Mouse (Mus musculus) megakaryocyte-erythroid progenitor cell, adult 5-6 weeks (primary cell): ENCODE data around the gene Sun5. TPM values are rescaled to one million over a fixed set of nuclear protein-coding genes. Genes with fewer than 3 reads are reported as not detected.

Source experiments
- ATAC-seq: replicated peaks from 2 replicates; pipeline ENCODE4 v1.8.0; 2016; ENCODE audit warnings: mild to moderate bottlenecking, inconsistent platforms; ENCODE audit not compliant: severe bottlenecking, poor library complexity, low FRiP score, low TSS enrichment
- total RNA-seq, 2 experiments: library from RNA; stranded (forward) in 1 of 2; stranded (reverse) in 1 of 2; fragments of 200-1000, 215-1000 nt in 1 of 2; fragments of >200 nt in 1 of 2; fragmentation: Nextera tagmentation in 1 of 2; gene quantifications; 2 replicates each; pipeline ENCODE4 v1.2.3; 2014 to 2017

The Sun5 gene
- total RNA-seq, 2 experiments from 2014 or later = not detected

DNA sequence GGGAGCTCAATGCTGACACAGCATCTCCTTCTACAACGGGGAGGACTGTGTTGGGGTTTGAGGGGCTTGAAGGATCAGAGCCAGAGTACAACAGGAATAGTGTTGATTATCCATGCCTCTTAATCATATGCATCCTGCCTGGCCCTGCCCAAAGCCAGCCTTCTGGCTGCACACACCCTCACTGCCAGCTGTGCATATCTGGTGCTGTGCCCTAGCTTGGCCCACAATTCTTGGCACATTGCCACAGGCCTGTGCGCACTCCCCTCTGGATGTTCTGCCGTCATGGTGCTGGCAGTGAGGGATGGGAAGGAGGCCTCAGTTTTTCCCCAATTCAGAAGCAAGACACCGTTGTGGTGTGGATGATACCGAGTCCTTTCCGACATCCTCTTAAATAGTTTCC is 46.3 kb downstream of the Sun5 start:
- peak; percentile 60 for ATAC-seq

DNA sequence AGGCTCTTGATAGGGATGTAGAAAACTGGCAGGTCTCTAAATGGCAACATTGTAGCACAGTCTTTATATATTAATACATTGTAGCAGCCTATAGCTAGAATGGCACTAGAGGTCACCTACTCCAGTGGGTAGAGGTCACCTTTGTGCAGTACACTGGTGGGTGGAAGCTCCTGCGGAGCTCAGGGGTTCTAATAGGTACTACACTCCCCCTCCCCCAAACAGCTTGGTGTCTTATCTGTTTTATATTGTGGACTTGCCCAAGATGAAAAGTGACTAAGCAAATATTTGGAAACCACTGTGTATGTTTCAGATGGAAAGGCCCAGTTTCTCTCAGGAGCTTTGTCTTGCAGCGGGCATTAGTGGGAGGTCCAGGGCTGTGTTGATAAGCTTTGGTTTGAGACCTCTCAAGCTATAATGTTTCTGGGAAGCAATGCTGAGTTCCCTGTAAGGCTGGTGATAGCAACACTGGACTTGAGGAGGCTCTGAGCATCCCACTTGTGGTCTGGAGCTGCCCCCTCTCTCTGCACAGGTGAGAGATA is 48.8 kb downstream of the Sun5 start:
- no peak for ATAC-seq

DNA sequence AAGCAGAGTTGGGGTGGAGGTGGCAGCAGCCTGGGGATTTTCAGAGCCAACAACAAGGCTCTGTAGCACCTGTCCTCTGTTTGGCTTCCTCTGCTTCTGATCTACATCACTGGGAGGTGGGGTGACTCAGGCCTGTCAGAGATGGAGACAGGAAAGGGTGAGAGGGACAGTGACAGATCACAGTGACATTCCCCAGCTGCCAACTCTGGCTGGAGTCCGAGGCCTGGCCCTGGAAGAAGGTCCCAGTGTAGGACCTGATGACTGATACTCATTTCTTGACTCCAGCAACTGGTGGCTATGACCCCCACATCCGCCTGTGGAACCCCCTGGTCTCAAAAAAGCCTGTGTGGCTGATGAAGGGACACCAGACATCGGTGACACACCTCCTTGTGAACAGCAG is 61.0 kb downstream of the Sun5 start:
- no peak for ATAC-seq

DNA sequence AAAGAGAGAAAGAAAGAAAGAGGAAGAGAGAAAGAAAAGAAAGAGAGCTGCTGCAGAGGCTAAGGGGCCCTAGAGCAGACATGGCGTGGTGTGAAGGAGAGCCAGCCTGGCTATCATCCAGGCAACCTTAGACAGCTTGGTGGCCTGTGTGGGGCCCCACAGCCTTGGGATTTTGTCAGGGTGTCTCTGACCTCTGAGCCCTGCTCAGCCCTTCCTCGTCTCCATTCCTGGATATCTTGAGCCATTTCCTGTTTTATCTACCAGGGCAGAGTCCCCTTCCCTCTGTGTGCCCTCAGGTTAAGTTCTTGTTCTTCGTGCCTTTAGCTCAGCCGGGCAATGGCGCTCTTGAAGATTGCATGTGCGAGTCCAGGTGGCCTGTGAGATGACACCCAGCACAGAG is 62.0 kb downstream of the Sun5 start:
- no peak for ATAC-seq

DNA sequence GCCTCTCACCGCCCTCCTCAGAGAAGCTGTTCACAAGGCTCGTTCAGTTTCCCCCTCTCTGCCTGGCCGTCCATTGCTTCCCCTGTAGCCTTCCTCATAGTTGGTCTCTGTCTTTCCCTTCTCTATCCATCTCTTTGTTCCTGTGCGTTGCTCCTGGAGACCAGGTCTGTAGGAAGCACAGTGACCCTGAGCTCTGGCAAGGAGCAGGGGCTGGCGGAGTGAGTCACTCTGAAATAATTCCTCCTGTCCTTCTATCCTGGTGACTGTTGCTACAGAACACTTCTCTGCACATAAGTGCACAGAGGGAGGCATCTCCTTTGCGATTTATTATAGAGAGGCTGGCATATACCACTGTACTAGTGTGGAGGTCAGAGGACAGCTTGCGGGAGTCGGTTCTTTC is 62.7 kb downstream of the Sun5 start:
- no peak for ATAC-seq

DNA sequence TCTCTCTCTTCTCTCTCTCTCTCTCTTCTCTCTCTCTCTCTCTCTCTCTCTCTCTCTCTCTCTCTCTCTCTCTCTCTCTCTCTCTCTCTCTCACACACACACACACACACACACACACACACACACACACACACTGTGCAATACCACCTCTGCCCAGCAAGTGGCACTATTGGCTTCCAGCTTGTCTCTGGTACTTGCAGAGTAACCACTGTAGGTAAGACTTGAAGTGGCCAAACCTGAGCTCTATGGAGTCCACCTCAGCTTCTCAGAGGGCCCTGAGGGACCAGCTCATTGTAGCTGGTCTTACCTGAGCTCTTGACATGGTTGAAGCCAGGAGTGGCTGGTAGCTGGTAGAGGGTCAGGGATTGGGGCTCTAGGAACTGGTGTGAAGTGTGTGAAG is 63.4 kb downstream of the Sun5 start:
- peak; percentile 78 for ATAC-seq

Other genes starting within 250 kb of the Sun5 start
- gene Commd7, start 238.3 kb downstream of the Sun5 start, total RNA-seq (2014; fragmentation: Nextera tagmentation) = 25.8 and 35.8 TPM in 2 replicates
- 22.3 and 24.1 TPM in 2 replicates for gene Commd7, start 238.3 kb downstream of the Sun5 start, total RNA-seq (2017)
- 20.2 and 22.1 TPM in 2 replicates for gene Dnmt3b, start 221.6 kb downstream of the Sun5 start, total RNA-seq (2014; fragmentation: Nextera tagmentation)
- gene Dnmt3b, start 221.6 kb downstream of the Sun5 start, total RNA-seq (2017) = 13.4 and 18.0 TPM in 2 replicates
- 1.4 and 1.5 TPM in 2 replicates for gene Dnmt3c, start 174.4 kb downstream of the Sun5 start, total RNA-seq (2014; fragmentation: Nextera tagmentation)
- 0.47 and 0.53 TPM in 2 replicates for gene Dnmt3c, start 174.4 kb downstream of the Sun5 start, total RNA-seq (2017)
- gene Mapre1, start 129.8 kb downstream of the Sun5 start, total RNA-seq (2014; fragmentation: Nextera tagmentation) = 109 and 127 TPM in 2 replicates
- 243 and 279 TPM in 2 replicates for gene Mapre1, start 129.8 kb downstream of the Sun5 start, total RNA-seq (2017)
- 0.76 and 0.82 TPM in 2 replicates for gene Efcab8, start 91.2 kb downstream of the Sun5 start, total RNA-seq (2014; fragmentation: Nextera tagmentation)
- not detected in 2 replicates for gene Efcab8, start 91.2 kb downstream of the Sun5 start, total RNA-seq (2017)
- gene Bpifb2, start 4.0 kb upstream of the Sun5 start, total RNA-seq (2014; fragmentation: Nextera tagmentation) = not detected in 2 replicates
- gene Bpifb2, start 4.0 kb upstream of the Sun5 start, total RNA-seq (2017) = not detected in 2 replicates
- gene Bpifb6, start 29.3 kb upstream of the Sun5 start, total RNA-seq (2014; fragmentation: Nextera tagmentation) = not detected in 2 replicates
- gene Bpifb6, start 29.3 kb upstream of the Sun5 start, total RNA-seq (2017) = not detected in 2 replicates
- gene Bpifb3, start 47.1 kb upstream of the Sun5 start, total RNA-seq (2014; fragmentation: Nextera tagmentation) = not detected in 2 replicates
- gene Bpifb3, start 47.1 kb upstream of the Sun5 start, total RNA-seq (2017) = not detected in 2 replicates
- gene Bpifb4, start 67.1 kb upstream of the Sun5 start, total RNA-seq (2014; fragmentation: Nextera tagmentation) = not detected in 2 replicates
- gene Bpifb4, start 67.1 kb upstream of the Sun5 start, total RNA-seq (2017) = not detected in 2 replicates
- not detected in 2 replicates for gene Bpifa6, start 103.9 kb upstream of the Sun5 start, total RNA-seq (2014; fragmentation: Nextera tagmentation)
- gene Bpifa6, start 103.9 kb upstream of the Sun5 start, total RNA-seq (2017) = not detected in 2 replicates
- gene Bpifa2, start 137.2 kb upstream of the Sun5 start, total RNA-seq (2014; fragmentation: Nextera tagmentation) = not detected in 2 replicates
- not detected in 2 replicates for gene Bpifa2, start 137.2 kb upstream of the Sun5 start, total RNA-seq (2017)